Mouse (Mus musculus): ENCODE measurements at regions not wholly inside any gene's neighbourhood (a gene's known extent, or its start where the extent isn't known, plus 50 kb on each side); places are given as distances from the start of the nearest gene placed in this dataset.

DNA sequence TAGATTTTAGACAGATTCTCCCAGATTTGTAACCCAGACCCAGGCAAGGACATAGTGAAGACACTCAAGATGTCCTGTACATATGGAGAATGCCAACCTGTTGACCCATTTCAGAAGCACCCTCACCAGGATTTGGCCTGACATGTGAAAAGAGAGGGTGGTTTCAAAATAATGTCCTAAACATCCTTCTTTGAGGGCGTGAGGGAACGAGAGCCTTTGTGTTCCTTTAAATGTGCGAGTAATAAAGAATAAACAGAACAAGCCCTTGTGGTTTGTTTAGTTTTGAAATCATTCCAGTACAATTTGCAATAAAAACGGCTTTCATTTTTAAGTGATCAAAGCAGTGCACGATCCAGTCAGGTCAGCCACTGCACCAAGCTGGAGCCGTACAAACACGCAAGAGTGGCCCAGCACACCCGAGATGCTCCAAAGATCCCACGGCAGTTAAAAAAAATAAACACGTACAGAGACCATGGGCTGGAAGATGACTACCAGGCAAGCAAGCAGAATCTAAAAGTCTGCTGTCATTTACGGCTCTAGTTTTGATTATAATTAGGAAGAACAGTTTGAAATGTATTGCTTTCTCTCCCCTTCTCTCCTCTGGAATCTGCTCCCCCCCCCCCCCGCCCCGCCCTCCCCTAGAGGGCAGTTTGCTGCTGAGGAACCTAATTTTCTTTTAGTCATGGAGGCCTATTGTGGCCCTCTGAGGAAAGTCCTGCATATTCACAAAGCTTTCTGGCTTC lies 72.4 kb upstream of the Tle4 start:
- no peak for DNase-seq (ENCODE audit: low spot score)

DNA sequence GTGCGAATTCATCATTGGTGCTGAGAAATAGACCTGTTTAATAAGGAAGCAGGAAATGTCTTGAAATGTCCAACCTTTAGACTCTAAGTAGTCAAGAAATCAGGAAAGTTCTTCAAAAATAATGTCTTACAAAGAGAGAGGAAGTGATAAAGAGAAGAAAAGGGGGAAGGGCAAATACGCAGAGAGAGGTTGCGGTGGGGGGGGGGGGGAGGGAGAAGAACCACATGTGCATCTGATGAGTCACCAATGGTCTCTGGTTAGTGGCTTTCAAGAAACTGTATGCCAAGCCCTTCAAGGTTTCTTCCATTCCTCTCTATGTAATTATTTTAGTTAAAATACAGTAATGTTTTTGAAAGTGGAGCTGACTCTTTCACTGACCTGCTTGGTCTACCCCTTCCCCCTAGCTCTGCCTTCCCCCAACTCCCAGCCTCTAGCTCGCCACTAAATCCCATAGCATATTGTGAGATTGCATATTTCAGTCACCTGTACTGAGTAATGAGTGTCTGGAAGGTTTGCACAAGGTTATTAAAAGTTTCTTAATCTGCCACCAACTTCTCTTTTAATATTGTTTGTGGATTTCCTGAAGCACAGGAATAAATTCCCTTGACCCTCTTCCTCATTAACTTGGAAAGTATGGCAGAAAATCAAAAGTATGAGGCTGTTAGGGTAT lies 70.8 kb upstream of the Tle4 start:
- DNase-seq (ENCODE audit: low spot score), result no peak

DNA sequence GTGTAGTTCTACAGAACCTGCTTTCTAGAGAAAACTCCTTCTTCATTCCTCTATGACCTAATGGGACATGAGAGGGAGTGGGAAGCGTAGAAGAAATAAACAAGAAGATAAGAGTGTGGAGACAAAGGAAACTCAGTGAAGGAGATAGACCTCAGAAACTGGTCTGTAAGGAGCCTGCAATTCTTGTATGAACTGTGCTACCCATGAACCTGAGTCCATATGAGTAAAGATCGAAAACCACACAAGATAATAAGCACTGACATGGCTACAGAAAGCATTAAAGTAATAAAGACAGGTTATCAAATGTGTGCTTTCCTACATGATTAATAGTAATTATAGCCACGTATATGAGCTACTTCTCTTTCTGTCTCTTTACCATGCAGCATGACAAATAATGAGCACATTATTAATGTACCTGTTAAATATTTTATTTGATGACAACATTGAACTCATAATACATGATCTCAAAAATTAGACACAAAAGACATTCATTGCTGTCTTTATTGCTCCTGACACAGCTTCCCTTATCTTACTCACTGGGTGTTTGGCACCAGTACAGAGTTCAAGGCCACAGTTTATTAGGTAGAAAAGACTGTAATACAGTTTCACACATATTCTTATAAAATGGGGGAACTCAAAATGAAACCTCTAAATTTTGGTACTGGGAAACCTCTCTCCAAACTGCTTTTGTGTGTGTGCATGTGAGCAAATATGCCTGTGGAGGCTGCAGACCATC lies 67.0 kb upstream of the Tle4 start:
- DNase-seq (ENCODE audit: low spot score), result no peak

- DNase-seq (ENCODE audit: low spot score), result no peak
Observed at GRCm38 (mm10) chr19:14664096-14664586, 66.3 kb upstream of the Tle4 start.

- DNase-seq (ENCODE audit: low spot score), result no peak
Observed at GRCm38 (mm10) chr19:14663350-14663749, 65.5 kb upstream of the Tle4 start.

GRCm38 (mm10) chr19:14659725-14660124 lies 61.9 kb upstream of the Tle4 start:
- DNase-seq (ENCODE audit: low spot score), result no peak

GRCm38 (mm10) chr19:14658479-14658878 lies 60.6 kb upstream of the Tle4 start:
- no peak for DNase-seq (ENCODE audit: low spot score)

GRCm38 (mm10) chr19:14656022-14656388 lies 58.2 kb upstream of the Tle4 start:
- no peak for DNase-seq (ENCODE audit: low spot score)

DNA sequence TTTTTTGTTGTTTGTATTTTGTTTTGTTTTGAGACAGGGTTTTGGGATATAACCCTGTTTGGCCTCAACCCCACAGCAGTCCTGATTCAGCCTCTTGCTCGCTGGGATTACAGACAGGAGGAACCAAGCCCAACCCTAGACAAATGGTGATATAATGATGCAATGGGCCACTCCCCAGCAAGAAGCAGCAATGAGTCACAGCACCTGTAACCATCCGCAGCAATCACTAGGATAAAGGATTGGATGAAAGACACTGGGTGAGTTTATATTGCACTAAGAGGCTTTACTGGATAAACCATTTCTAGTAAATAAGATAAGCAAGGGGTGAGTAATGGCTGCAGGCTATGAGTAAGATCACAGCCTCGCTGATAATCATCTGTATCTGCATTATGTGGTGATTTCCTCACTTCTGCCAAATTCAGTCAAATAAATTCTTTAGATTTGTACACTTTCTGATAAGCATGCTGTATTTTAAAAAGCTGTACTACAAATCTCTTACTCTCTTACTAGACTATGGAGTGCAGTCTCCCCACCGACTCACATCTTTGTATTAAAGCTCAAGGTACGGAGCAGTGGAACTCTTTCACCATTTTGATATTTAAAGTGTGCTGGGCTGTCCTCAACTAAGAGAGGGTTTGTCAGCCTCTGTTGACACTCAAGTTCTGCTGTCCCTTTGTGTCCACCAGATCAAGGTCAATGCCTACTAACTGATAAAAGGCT lies 57.6 kb upstream of the Tle4 start:
- no peak for DNase-seq (ENCODE audit: low spot score)

Data from spleen, adult 12 weeks (tissue).